Mouse (Mus musculus): ENCODE measurements around the gene Arhgap20.

DNA sequence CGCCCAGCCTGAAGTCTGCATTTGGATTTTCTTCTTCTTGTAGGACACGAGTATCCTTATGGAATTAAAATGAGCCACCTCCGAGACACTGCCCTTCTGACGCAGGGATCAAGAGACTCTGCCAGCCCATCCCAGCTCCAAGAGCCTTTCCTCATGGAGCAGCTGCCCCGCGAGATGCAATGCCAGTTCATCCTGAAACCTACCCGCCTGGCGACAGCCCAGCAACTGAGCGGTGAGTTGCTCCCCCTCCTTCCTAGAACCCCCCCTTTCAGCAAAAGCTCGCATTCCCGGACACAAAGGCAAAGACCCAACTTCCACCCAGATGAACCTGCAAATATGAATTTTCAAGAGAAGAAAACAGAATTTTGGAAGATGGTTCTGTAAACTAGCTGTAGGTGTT is 66.5 kb downstream of the Arhgap20 start:
- TF ChIP-seq CTCF (IDR thresholded peaks at IDR 0.05; ENCODE audit: control insufficient read depth, insufficient read depth, low read length) (no peak), POLR2A (IDR thresholded peaks at IDR 0.05; ENCODE audit: borderline replicate concordance, control insufficient read depth, low read depth, low read length) (no peak)

Measured in bone marrow, adult 2 months (tissue).